Mouse (Mus musculus) WW6 (cell line): ENCODE results near the gene Wdr26.

ENCODE experiments used
- DNase-seq: peaks from one replicate; pipeline ENCODE4 v3.0.0-alpha.2; 2013; ENCODE audit warnings: low read depth, low spot score

The Wdr26 gene

DNA sequence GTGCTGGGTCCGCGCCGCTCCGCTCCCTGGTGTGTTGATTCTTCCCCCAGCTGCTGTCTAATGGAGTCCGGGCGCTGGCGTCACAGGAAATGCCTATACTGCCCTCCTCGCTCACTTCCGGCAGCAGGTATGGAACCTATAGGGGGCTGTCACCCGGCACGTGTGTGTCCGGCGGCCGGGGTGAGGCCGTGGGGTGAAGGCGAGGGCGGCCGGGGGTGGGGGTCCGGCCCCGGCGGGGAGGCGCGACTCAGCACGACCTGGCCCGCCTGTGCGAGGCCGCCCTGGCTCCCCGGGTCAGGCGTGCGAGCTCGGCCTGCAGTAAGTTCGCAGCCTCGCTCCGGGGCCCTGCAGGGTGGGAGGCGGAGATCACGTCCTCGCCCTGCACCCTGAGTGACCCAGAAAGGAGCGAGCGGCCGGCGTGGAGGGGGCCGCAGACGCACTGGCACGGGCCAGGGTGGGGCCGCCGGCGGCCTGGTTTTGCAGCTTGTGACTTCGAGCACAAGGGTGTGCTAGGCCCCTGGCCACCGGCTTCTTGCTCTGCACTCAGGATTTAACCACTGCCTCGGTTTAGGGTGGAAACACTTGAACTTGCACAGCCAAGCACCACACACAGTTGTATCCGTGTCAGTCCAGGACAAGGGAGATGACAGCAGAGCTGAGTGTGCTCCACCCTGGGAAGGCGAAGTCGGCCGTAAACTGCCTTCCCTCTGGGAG, at the start of gene Wdr26:
TSS of gene Wdr26 (minus strand) at position 82 of the 714 bp plus-strand sequence.
- DNase-seq, result peak; percentile 46

DNA sequence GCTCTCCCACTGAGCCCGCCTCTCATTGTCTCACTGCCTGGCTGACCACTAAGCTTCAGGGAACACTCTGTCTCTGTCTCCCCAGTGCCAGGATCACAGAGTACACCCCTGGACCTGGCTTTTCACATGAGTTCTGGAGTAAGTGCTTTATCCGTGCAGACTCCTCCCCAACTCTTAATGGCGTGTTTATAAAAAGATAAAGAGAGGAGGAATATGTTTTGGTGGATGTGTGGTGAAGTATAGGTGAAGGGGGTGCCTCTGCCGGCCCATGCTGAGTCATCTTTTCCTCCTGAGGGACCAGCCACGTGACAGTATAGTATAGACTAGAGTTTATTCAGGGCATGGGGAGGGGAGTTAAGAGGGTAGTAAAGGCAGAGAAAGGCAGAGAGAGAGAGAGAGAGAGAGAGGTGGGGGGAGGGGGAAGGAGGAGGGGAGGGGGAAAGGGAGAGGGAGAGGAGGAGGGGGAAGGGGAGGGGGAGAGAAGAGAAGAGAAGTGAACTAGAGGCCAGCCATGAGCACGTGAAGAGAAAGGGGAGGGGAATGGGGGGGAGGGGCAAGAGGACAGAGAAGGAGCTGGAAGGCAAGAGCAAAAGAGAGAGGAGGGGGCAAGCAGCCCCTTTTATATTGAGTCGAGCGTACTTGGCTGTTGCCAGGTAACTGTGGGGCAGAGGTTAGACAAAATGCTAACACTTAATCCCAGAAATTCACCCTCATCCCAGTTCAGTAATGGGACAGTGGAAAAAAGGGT, 49.3 kb upstream of the Wdr26 start:
- DNase-seq, result no peak

DNA sequence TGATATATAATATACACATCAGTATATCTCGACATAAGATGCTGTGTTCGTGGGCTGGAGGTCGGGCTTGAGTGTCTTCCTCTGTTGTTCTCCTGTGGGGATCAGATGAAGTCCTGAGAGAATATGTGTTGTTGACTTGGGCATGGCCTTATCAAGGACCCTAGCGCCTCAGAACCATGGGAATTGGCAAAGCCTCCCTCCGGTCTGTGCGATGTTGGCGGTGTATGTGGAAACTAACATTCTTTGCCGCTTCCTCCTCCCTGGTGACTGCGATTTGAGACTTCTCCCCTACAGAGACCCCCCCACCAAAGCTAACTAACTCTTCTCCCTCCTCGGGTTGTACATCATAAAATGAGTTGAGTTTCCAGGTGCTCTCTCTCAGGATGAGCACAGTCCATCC, 48.6 kb upstream of the Wdr26 start:
- no peak for DNase-seq

DNA sequence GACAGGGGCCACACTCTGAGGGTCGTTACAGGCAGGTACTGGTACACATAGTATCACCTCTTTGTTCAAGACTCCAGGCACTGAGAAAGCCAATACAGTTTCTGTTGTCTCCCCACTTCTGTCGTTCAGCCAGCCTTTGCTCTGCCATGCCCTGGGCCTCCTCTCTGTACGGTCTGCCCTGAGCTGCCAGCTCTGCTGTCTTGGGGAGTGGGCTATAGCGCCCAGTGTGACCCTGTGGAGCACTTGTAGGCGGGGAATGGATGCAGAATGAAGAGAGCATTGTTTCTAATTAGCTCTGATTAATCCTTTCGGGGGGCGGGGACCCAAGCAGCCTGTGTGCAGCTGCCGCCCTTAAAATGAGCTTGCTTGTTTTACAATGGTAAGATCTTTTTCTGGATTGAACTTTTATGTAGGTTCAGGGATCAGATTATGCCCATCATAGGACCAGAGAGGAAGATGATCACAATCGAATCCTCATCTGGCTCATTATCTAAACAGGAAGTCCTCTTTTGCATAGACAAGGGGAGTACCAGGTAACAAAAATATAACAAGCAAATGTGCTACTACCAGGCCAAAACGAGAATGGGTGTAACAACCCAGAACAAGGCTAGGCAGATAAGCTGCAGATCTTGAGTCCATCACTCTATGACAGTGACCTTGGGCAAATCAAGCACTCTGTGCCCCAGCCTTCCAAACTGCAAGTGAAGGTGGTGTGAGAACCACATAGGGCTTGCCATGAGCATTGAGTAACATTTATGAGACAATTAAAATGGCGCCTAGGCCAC, 48.0 kb upstream of the Wdr26 start:
- no peak for DNase-seq

DNA sequence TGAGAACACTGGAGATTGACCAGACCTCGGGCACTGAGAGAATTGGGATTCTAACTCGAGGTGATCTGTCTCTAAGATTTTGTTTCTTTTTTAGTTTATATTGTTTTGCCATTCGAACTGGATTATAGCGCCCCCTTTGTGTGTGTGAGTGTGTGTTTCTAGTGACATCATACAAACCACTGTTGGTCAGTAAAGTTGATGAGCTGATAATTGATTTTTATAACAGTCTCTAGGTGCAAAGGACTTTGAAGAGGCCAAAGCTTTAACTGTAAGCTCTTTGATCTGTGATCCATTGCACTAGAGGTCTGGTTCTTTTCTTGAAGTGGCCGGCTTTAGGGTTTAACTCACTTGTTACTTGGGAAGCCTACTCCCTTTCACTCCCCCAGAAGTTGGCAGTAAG, 47.3 kb upstream of the Wdr26 start:
- DNase-seq, result no peak

DNA sequence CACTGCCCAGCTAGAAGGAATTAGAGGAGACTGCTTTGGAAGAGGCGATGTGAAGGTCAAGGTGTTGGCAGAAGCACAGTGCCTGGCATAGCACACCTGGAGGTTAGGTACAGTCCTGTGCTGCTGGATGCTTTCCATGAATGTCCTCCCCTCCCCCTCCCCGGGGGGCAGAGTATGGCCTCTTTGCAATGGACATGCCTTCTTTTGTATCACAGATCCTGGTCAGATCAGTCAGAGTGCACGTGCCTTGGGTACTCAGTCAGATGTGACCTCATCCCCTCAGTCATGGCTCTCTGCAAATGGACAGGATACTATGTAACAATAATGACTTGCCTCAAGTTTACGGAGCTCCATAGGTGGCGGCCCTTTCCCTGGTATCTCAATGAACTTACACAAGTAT, 46.8 kb upstream of the Wdr26 start:
- no peak for DNase-seq

DNA sequence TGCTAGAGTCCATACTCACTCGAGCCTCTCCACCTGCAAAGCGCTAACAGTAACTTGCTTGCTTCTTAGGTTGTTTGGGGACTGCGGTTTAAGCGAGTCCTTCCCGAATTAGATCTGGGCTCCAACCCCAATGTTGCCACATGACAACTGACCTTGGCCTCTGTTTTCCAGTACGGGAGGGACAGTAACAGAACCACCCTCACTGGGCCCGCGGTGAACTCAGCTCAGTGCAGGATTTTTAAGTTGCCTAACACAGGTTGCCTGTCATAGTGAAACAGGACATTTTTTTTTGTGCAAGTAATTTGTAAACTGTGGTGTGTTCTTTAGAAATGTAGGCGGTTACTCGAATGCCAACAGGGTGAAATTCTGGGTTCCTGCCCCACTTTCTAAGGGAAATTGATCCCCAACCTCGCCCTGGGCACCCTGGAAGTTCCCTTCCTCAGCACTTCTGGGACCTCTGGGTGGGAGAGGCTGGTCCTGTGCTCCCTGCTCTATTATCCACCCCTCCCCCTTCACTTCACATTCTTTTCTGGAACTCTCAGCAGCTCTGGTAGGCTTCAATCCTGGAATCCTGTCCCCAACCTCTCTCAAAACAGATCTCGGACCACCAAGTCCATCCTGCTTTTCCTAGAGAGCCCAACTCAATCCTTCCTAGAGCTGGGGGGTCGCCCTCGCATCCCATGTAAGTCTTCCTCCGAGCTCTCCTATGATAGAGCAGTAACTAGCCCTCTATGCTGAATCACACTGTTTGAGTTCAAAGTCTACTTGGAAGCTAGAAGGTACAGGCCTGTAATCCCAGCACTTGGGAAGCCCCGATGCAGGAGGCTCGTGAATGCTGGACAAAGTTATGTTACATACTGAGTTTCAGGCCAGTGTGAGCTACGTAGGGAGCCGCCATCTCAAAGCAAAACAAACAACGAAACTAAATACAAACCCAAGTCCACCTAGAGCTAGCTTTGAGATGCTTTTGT, 46.1 kb upstream of the Wdr26 start:
- DNase-seq, result no peak

DNA sequence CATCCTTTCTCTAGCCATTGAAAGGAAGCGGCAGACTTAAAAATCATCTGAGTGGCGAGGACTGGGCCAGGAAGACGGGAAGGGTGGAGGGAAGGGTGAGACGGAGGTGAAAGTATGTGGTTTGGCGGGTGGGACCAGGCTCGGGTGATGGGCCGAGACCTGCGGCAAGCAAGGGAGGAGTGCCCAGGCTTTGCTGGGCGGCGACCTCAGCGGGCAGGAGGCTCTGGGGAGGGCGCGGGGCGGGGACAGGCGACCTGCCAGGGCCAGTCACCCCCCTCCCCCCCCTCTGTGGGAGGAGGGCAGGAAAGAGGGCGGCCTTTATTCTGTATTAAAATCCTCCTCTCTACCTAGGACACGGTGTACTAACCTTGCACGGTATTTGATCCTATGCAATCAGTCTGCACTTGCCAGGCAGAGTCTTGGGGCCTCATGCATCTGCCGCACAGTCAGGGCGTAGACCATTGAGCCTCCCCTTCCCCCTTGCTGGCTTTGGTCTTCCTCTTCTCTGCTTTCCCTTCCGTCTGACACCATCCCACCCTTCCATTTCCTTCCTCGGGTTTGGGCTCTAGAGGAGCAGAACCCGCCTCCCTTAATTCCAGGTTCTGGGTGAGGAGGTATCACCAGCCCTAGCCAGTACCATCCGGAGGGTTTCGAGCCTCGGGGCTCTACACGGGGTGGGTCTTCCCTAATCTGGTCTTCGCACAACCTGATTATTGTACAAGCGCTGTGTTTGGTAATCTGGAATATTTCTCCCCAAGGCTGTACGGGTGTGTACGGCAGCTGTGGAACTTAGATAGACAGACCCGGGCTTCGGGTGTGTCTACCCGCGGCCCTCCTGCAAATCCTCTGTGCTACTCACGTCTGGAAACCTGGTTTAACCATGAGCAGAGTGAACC, 45.1 kb upstream of the Wdr26 start:
- no peak for DNase-seq

DNA sequence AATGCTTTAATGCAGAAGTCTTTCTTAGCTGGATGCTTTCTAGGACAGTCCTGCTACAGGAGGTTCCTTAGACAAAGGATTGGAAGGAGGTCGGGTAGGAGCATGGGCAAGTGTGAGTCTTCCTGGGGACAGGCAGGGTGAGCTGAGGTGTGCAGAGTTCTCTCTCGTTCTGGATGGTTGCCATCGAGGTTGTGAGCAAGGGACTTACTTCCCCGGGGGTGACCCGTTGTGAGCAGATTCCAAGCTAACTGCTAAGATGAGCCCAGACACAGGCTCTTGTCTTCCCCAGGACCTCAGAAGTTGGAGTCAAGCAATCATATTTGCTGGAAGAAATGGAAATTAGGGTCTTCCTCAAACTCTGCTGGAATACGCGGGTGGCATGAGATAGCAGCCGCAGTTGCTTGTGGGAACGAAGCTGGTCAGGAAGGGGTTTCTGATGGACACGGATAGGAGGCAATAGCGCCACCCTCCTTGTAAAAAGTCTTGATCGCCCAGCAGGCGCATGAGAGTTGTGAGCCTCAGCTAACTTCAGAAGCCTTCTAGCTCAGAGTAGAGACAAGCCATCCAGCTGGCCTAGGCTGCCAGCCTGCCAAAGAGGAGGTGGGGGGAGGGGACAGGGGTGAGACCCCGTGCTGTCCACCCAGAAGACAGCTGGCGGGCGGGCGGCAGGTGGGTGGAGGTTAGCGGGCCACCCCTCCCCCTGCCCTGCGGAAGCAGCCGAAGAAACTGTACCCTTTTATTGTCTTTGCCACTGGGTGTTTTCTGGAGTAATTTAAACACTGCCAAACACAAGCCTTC, 44.3 kb upstream of the Wdr26 start:
- DNase-seq, result no peak

DNA sequence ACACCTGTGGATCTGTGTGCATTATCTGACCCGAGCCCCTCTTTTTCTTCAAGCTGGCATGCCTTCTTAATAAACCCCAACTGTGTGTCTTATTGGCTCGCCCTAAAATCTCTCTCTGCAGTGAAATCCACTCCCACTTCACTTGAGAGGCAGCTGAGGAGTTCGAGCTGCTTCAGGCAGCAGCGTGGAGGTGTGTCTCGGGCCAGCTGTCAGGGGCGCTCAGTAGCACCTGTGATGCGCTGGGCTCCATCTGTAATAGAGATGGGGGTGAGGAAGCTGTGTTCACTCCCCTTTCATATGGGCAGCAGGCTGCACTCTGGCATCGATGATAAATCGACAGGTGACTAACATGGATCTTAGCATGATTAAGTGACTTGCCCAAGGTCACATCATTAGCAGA, 43.6 kb upstream of the Wdr26 start:
- no peak for DNase-seq

DNA sequence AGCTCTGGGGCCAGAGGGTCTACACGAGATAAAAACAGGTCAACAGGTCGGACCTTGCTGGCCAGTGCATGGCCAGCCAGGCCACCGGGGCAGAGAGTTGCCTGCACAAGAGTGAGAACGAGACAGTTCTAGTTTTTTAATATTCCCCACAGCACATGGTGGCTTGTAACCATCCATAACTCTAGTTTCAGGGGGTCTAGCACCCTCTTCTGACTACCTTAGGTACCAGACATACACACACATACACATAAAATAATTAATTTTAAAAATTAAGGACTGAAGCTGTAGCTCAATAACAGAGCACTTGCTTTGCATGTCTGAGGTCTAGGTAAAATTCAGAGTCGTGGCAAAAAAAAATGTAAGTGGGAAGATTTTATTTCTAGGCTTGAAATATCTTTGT, 39.8 kb upstream of the Wdr26 start:
- DNase-seq, result no peak

DNA sequence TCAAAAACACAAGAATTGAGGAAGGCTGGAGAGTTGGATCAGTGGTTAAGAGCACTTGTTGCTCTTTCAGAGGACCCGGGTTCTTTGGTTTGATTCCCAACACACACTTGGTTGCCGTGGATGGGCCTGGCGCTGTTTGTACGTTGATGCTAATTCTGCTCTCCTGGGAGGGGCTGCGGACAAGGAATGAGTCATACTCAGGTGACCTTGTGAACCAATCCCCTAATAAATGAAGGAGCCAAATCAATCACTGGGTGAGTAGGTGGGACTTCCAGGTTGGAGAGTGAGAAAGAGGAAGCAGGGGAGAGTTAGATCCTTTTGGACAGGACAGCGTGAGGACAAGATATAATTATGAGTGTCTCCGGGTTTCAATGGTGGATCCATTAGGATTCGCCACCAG, 39.2 kb upstream of the Wdr26 start:
- DNase-seq, result no peak

DNA sequence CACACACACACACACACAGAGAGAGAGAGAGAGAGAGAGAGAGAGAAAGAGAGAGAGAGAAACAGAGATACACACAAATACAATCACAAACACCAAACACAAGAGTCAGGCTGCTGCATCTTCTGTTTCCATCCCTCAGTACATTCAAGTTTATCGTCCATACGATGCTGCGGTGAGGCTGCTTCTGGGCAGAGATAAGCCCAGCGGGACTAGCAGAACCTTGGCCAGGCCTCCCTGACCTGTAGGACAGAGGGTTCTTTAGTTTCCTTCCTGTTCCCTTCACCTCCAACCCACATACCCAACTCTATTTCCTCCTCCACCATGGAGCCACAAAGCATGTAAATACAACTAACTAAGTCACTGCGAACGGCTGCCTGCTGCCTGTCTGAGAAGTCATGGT, 37.7 kb upstream of the Wdr26 start:
- DNase-seq, result no peak

DNA sequence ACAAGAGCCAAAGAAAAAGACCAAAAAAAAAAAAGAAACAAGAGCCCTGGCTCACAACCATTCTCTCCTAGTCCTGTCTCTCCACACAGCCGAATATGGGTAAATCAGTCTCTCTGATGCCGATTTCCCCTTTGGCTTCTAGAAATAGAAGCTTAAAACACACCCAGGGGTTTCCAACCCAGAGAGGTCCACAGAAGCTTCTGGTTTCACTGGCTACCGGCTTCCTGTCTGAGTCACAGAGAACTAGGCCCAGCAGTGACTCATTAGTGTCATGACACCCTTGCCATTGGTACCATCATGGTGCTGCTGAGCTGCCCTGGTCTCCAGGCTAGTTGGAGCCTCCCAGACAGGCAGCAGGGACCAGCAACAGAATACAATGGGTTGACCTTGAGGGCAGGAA, 35.4 kb upstream of the Wdr26 start:
- no peak for DNase-seq

DNA sequence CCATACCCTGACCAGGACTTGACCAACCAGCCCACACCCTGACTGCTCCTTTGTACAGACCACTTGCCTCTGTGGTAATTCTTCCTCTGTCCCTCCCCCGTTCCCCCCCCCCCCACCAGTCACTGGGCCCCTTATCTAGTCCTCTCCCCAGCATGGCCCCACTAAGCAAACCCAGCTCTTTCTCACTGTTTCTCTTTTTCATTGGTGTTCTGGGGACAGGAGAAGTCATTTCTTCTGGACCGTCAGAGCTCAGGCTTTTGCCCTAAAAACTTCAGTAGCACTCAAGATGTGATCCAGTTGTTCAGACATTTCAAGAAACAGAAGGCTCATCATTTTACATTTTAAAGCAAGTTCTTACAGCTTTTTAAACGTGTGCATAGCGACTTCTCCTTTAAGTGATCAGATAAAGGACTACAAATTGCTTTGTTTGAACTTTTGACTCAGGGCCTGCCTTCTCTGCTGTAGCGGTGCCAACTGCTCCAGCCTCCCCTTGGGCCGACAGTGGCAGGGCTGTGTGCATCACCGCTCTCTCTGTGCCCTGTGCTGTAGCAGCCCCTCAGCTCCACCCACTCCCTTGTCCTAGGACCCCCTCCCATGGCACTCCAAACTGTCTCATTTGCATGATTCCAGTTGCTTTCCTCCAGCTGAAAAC, 34.8 kb upstream of the Wdr26 start:
- no peak for DNase-seq

DNA sequence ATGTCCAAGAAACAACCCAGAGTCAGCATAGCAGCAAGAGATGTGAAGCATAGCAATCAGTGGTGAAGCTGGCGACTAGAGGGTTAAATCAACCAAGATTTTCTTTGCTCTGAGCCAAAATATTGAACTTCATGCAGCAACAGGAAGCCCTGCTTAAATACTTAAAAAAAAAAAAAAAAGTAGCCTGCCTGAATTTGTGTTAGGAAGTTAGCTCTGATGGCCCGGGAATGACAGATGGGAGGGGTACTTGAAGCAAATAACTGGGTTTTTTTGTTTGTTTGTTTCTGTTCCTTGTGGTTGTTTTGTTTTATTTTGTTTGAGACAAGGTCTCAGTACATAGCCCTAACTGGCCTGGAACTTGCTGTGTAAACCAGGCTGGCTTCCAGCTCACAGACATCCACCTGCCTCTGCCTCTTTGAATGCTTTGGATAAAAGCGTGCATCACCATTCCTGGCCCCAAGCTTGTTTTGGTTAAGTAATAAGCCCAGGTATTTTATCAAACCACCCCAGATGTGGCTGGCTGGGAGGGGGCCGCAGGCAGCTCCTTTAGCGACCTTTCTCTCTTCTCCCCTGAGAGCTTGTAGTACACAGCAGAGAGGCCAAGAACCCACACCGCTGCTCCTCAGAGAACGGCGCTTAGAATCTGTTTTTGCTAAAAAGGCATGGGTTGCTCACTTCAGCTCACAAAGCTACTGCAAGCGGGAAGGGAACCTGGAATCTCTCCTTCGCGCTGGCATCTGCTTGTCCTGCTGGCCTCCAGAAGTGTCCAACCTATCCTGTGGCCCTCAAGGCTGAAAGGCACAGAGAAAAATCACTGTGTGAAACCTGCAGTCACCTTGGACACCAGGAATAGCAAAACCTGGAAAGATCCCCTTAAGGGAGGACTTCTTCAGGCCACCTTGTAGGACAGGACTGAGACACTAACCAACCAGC, 34.0 kb upstream of the Wdr26 start:
- no peak for DNase-seq

DNA sequence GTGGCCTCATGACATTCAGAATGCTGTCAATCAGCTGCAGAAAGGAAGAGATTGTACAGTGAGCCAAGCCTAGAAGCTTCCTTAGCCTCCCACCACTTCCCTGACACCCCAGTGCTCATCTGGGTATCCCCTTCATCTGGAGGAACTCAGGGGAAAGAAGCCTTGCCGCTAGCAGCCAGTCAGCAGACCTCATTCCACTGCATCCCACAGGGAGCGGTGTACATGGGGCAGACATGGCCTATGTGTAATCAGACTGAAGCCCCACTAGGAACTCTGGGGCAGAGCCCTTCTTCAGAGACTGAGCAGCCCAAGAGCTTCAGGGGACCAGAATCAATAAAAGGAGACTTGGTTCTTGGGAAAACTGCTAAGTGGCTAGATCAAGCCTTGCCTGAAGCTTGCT, 33.3 kb upstream of the Wdr26 start:
- DNase-seq, result no peak

DNA sequence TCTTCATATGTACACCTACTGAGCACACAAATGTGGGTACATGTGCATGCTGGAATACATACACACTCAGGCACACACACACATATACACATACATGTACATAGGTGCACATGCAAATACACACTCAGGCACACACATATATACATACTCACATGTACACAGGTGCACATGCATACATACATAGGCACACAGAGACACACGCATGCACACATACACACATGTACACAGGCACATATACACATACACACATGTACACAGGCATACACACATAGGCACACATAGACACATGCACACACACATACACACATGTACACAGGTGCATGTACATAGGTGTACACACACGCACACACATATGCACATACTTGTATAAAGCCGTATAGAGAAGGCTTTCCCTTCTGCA, 29.4 kb upstream of the Wdr26 start:
- no peak for DNase-seq
